Mouse (Mus musculus): ENCODE results near the gene Nr3c2. TPM values are rescaled to one million over a fixed set of nuclear protein-coding genes. Genes with fewer than 3 reads are reported as not detected.

The Nr3c2 gene
- total and polyA plus RNA-seq, 3 experiments = 0.12 to 0.30 TPM; not detected in 1

- no peak for DNase-seq (ENCODE audit: extremely low read depth)
- dilution Hi-C loops (cut with MboI; ENCODE audit: extremely low pct_ligation_motif_present, extremely low pct_unique_long_range_greater_than_20kb, low sequenced_read_pairs) (no loop called here), in situ Hi-C loops (cut with MboI; ENCODE audit: low pct_ligation_motif_present, low pct_unique_long_range_greater_than_20kb, low sequenced_read_pairs) (no loop called here)
- no peaks in the 10 kb centered on the region for H3K9me3 ChIP-seq (replicated peaks; ENCODE audit: low read length)
- H3K4me3 ChIP-seq (replicated peaks in 1 of 3; ENCODE audit: low read depth in 2 of 3, low read length in 2 of 3, poor library complexity in 1 of 3) = no peak overlapping the region
- no peak overlapping the region for H3K9ac ChIP-seq (ENCODE audit: insufficient read depth, low read depth)
- H3K27me3 ChIP-seq (replicated peaks) = no peaks in the 10 kb centered on the region
- H3K27ac ChIP-seq (ENCODE audit: insufficient read depth, low read depth) = no peak overlapping the region
- no peak overlapping the region for H3K4me2 ChIP-seq (ENCODE audit: insufficient read depth, low read depth, poor library complexity, severe bottlenecking)
- H3K4me1 ChIP-seq (ENCODE audit: control insufficient read depth in 1 of 2, insufficient read depth in 2 of 2) = no peaks in the 10 kb centered on the region
- H3K79me2 ChIP-seq (replicated peaks; ENCODE audit: control insufficient read depth, extremely low read depth, insufficient read depth, poor library complexity, severe bottlenecking) = no peaks in the 10 kb centered on the region
- TF ChIP-seq MAFK (IDR thresholded peaks at IDR 0.05; ENCODE audit: insufficient replicate concordance, low read length) (no peak), SIN3A (IDR thresholded peaks at IDR 0.05; ENCODE audit: low read length) (no peak), TCF12 (IDR thresholded peaks at IDR 0.05; ENCODE audit: low read depth, low read length) (no peak), SMC3 (IDR thresholded peaks at IDR 0.05; ENCODE audit: low read depth, low read length) (no peak), USF1 (IDR thresholded peaks at IDR 0.05; ENCODE audit: low read depth, low read length) (no peak), CHD2 (IDR thresholded peaks at IDR 0.05; ENCODE audit: low read length) (no peak), JUND (conservative IDR thresholded peaks at IDR 0.05; ENCODE audit: low read depth, low read length) (no peak)
- no peaks in the 10 kb centered on the region for H3K36me3 ChIP-seq (replicated peaks in 1 of 2; ENCODE audit: control insufficient read depth in 1 of 2, insufficient read depth in 1 of 2, low read length in 1 of 2)
Measured at GRCm38 (mm10) chr8:76913207-76913606, 14.0 kb downstream of the Nr3c2 start.

GRCm38 (mm10) chr8:76915260-76915659 lies 16.0 kb downstream of the Nr3c2 start:
- no peak overlapping the region for H3K4me2 ChIP-seq (ENCODE audit: insufficient read depth, low read depth, poor library complexity, severe bottlenecking)
- no peaks in the 10 kb centered on the region for H3K27me3 ChIP-seq (replicated peaks)
- no peaks in the 10 kb centered on the region for H3K36me3 ChIP-seq (replicated peaks in 1 of 2; ENCODE audit: control insufficient read depth in 1 of 2, insufficient read depth in 1 of 2, low read length in 1 of 2)
- dilution Hi-C loops (cut with MboI; ENCODE audit: extremely low pct_ligation_motif_present, extremely low pct_unique_long_range_greater_than_20kb, low sequenced_read_pairs) (no loop called here), in situ Hi-C loops (cut with MboI; ENCODE audit: low pct_ligation_motif_present, low pct_unique_long_range_greater_than_20kb, low sequenced_read_pairs) (no loop called here)
- H3K79me2 ChIP-seq (replicated peaks; ENCODE audit: control insufficient read depth, extremely low read depth, insufficient read depth, poor library complexity, severe bottlenecking) = no peaks in the 10 kb centered on the region
- DNase-seq (ENCODE audit: extremely low read depth) = no peak
- H3K4me3 ChIP-seq (replicated peaks in 1 of 3; ENCODE audit: low read depth in 2 of 3, low read length in 2 of 3, poor library complexity in 1 of 3) = no peak overlapping the region
- no peaks in the 10 kb centered on the region for H3K9me3 ChIP-seq (replicated peaks; ENCODE audit: low read length)
- no peak overlapping the region for H3K27ac ChIP-seq (ENCODE audit: insufficient read depth, low read depth)
- TF ChIP-seq JUN (IDR thresholded peaks at IDR 0.05; ENCODE audit: insufficient read depth, low read depth, low read length) (no peak), ZKSCAN1 (IDR thresholded peaks at IDR 0.05; ENCODE audit: borderline replicate concordance, low read depth, low read length) (no peak), EP300 (IDR thresholded peaks at IDR 0.05; ENCODE audit: low read length) (no peak), IRF4 (IDR thresholded peaks at IDR 0.05; ENCODE audit: low read depth, low read length) (no peak), POLR2A (IDR thresholded peaks at IDR 0.05; ENCODE audit: low read depth, low read length) (no peak)
- H3K4me1 ChIP-seq (ENCODE audit: control insufficient read depth in 1 of 2, insufficient read depth in 2 of 2) = no peaks in the 10 kb centered on the region
- H3K9ac ChIP-seq (ENCODE audit: insufficient read depth, low read depth) = no peak overlapping the region

DNA sequence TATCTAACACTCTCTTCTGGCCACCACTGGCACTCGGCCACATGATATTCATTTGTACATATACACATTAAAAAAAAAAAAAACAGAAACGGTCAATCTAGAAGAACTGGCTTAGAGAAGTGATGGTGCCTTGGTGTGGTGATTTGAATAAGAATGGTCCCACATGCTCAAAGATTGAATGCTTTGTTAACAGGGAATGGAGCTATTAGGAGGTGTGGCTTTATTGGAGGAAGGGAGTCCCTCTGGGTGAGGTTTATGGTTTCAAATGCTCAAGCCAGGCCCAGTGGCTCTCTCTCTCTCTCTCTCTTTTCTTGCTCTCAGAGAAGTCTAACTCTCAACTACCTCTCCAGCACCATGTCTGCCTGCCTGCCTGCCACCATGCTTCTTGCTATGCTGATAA lies 20.3 kb downstream of the Nr3c2 start:
- no peaks in the 10 kb centered on the region for H3K4me1 ChIP-seq (ENCODE audit: control insufficient read depth in 1 of 2, insufficient read depth in 2 of 2)
- H3K36me3 ChIP-seq (replicated peaks in 1 of 2; ENCODE audit: control insufficient read depth in 1 of 2, insufficient read depth in 1 of 2, low read length in 1 of 2) = no peaks in the 10 kb centered on the region
- H3K27ac ChIP-seq (ENCODE audit: insufficient read depth, low read depth) = no peak overlapping the region
- in situ Hi-C loops (cut with MboI; ENCODE audit: low pct_ligation_motif_present, low pct_unique_long_range_greater_than_20kb, low sequenced_read_pairs) = no loop called here
- no peaks in the 10 kb centered on the region for H3K79me2 ChIP-seq (replicated peaks; ENCODE audit: control insufficient read depth, extremely low read depth, insufficient read depth, poor library complexity, severe bottlenecking)
- H3K4me3 ChIP-seq (replicated peaks in 1 of 3; ENCODE audit: low read depth in 2 of 3, low read length in 2 of 3, poor library complexity in 1 of 3) = no peak overlapping the region
- no peak overlapping the region for H3K4me2 ChIP-seq (ENCODE audit: insufficient read depth, low read depth, poor library complexity, severe bottlenecking)
- TF ChIP-seq EP300 (IDR thresholded peaks at IDR 0.05; ENCODE audit: low read length) (no peak), E2F4 (IDR thresholded peaks at IDR 0.05; ENCODE audit: insufficient replicate concordance, low read depth, low read length) (no peak)
- dilution Hi-C loops (cut with MboI; ENCODE audit: extremely low pct_ligation_motif_present, extremely low pct_unique_long_range_greater_than_20kb, low sequenced_read_pairs) = no loop called here
- no peak for DNase-seq (ENCODE audit: extremely low read depth)
- no peak overlapping the region for H3K9ac ChIP-seq (ENCODE audit: insufficient read depth, low read depth)
- no peaks in the 10 kb centered on the region for H3K27me3 ChIP-seq (replicated peaks)
- no peaks in the 10 kb centered on the region for H3K9me3 ChIP-seq (replicated peaks; ENCODE audit: low read length)

All from CH12.LX (cell line).